Mouse (Mus musculus) cerebellum, adult 2 months (tissue): ENCODE measurements around the gene Cdh12. TPM values are rescaled to one million over a fixed set of nuclear protein-coding genes. Genes with fewer than 3 reads are reported as not detected.

Experiments
- DNase-seq, 2 experiments: peaks; one replicate each; pipeline ENCODE4 v3.0.0; 2021
- H3K27ac ChIP-seq: fragments of 200-500 bp; 2 replicates; pipeline ENCODE4 v1.5.1; 2012; ENCODE audit warnings: low read length, control low read depth, inconsistent platforms; ENCODE audit not compliant: insufficient read depth
- H3K27me3 ChIP-seq: fragments of 200-500 bp; 2 replicates; pipeline ENCODE4 v1.6.1; 2012; ENCODE audit warnings: inconsistent platforms, mild to moderate bottlenecking, low read length, moderate library complexity; ENCODE audit not compliant: control insufficient read depth, insufficient read depth
- H3K4me1 ChIP-seq: fragments of 200-500 bp; 2 replicates; pipeline ENCODE4 v1.6.1; 2011; ENCODE audit warnings: low read length; ENCODE audit not compliant: control insufficient read depth, insufficient read depth
- H3K4me3 ChIP-seq: fragments of 200-500 bp; replicated peaks from 2 replicates; pipeline ENCODE3; 2011; ENCODE audit warnings: mild to moderate bottlenecking, low read depth, low read length, control low read depth; ENCODE audit not compliant: insufficient read depth
- CTCF ChIP-seq: fragments of 200-500 bp; IDR thresholded peaks from 2 replicates; pipeline ENCODE4 v1.5.1; 2011; ENCODE audit warnings: low read depth, mild to moderate bottlenecking, control low read depth, low read length, moderate library complexity, borderline replicate concordance; ENCODE audit not compliant: insufficient read depth
- POLR2A ChIP-seq: fragments of 200-500 bp; IDR thresholded peaks from 2 replicates; pipeline ENCODE4 v1.6.1; 2011; ENCODE audit warnings: low read length, control low read depth, borderline replicate concordance; ENCODE audit not compliant: insufficient read depth
- WGBS: fragments of 180-500 bp; shearing (Covaris S2); methylation state at CpG from one replicate; pipeline ENCODE4 v1.1.7; 2018; 5-methylcytosine and 5-hydroxymethylcytosine counted together
- polyA plus RNA-seq: library from polyadenylated mRNA; depleted of rRNA; stranded (reverse); fragments of >200 nt; gene quantifications from 2 replicates; pipeline ENCODE4 v1.2.3, GENCODE M21; 2012

Gene Cdh12
- polyA plus RNA-seq, 1 experiment = 2.2 TPM

- DNase-seq = peak in 1 of 2 experiments; percentile 12
- Histone ChIP-seq H3K27me3 (no peaks in the 10 kb centered on the region), H3K4me1 (no peaks in the 10 kb centered on the region), H3K27ac (no peak overlapping the region), H3K4me3 (no peak overlapping the region)
- 60% methylated on average over 2 of the region's 2 CpGs for WGBS
- TF ChIP-seq POLR2A (no peak), CTCF (no peak)
Measured at GRCm38 (mm10) chr15:21407324-21408044, 958.4 kb downstream of the Cdh12 start.

GRCm38 (mm10) chr15:21437347-21437746 is 988.3 kb downstream of the Cdh12 start:
- WGBS = 89% methylated on average over 4 of the region's 4 CpGs
- H3K4me1 ChIP-seq = no peaks in the 10 kb centered on the region
- no peak for TF ChIP-seq POLR2A
- no peak for TF ChIP-seq CTCF

GRCm38 (mm10) chr15:21437924-21438323 is 988.9 kb downstream of the Cdh12 start:
- Histone ChIP-seq H3K4me1 (no peaks in the 10 kb centered on the region), H3K4me3 (no peak overlapping the region), H3K27me3 (no peaks in the 10 kb centered on the region), H3K27ac (no peak overlapping the region)
- no peak for TF ChIP-seq POLR2A
- TF ChIP-seq CTCF = no peak
- DNase-seq = no peak

More at GRCm38 (mm10) chr15:21437347-21437746, 988.3 kb downstream of the Cdh12 start:
- no peaks in the 10 kb centered on the region for H3K27me3 ChIP-seq
- no peak overlapping the region for H3K27ac ChIP-seq
- no peak for DNase-seq
- no peak overlapping the region for H3K4me3 ChIP-seq

- Histone ChIP-seq H3K27ac (no peak overlapping the region), H3K4me1 (no peaks in the 10 kb centered on the region), H3K4me3 (no peak overlapping the region), H3K27me3 (no peaks in the 10 kb centered on the region)
- 93% methylated on average over 2 of the region's 2 CpGs for WGBS
- no peak for DNase-seq
- TF ChIP-seq POLR2A (no peak), CTCF (no peak)
Measured at GRCm38 (mm10) chr15:21458098-21458497, 1009.0 kb downstream of the Cdh12 start.

- H3K4me1 ChIP-seq = no peaks in the 10 kb centered on the region
- no peak for DNase-seq
- no peak for TF ChIP-seq CTCF
- TF ChIP-seq POLR2A = no peak
- H3K27ac ChIP-seq = no peak overlapping the region
- no peak overlapping the region for H3K4me3 ChIP-seq
- H3K27me3 ChIP-seq = no peaks in the 10 kb centered on the region
Measured at GRCm38 (mm10) chr15:21519355-21519869, 1070.3 kb downstream of the Cdh12 start.

- no peak for DNase-seq
- no peaks in the 10 kb centered on the region for H3K27me3 ChIP-seq
- no peak overlapping the region for H3K4me3 ChIP-seq
- no peak overlapping the region for H3K27ac ChIP-seq
- 73% methylated on average over 4 of the region's 4 CpGs for WGBS
- no peaks in the 10 kb centered on the region for H3K4me1 ChIP-seq
- TF ChIP-seq POLR2A (no peak), CTCF (no peak)
Measured at GRCm38 (mm10) chr15:21530804-21531203, 1081.7 kb downstream of the Cdh12 start.

- 62% methylated on average over 2 of the region's 2 CpGs for WGBS
- TF ChIP-seq CTCF = 0 out of 2 replicates have a peak, but pooled peaks have one; percentile 8
- no peak for TF ChIP-seq POLR2A
- Histone ChIP-seq H3K27me3 (no peaks in the 10 kb centered on the region), H3K4me3 (no peak overlapping the region), H3K4me1 (no peaks in the 10 kb centered on the region), H3K27ac (no peak overlapping the region)
- no peak for DNase-seq
Measured at GRCm38 (mm10) chr15:21536909-21537308, 1087.8 kb downstream of the Cdh12 start.

- Histone ChIP-seq H3K4me1 (no peaks in the 10 kb centered on the region), H3K27ac (no peak overlapping the region), H3K27me3 (no peaks in the 10 kb centered on the region), H3K4me3 (no peak overlapping the region)
- DNase-seq = no peak
- WGBS = 89% methylated on average over 2 of the region's 2 CpGs
- TF ChIP-seq CTCF (no peak), POLR2A (no peak)
Measured at GRCm38 (mm10) chr15:21544786-21545185, 1095.7 kb downstream of the Cdh12 start.
